Mouse (Mus musculus) liver, embryonic 13.5 days (tissue): ENCODE results near the gene Nrip1. TPM values are rescaled to one million over a fixed set of nuclear protein-coding genes. Genes with fewer than 3 reads are reported as not detected.

Experiments
- ATAC-seq: fragments of 200-750 bp; cut with Nextera tagmentation; 2 replicates; pipeline ENCODE4 v1.8.0; 2017; ENCODE audit warnings: low read depth, mild to moderate bottlenecking, moderate number of reproducible peaks, moderate library complexity
- DNase-seq: peaks from one replicate; pipeline ENCODE4 v3.0.0; 2022
- H3K27ac ChIP-seq: fragments of 300-500 bp; sonication (generic); 2 replicates; pipeline ENCODE4 v1.5.1; 2015; ENCODE audit warnings: moderate library complexity, mild to moderate bottlenecking, inconsistent platforms
- H3K27me3 ChIP-seq: fragments of 300-500 bp; sonication (generic); 2 replicates; pipeline ENCODE4 v1.6.1; 2015; ENCODE audit warnings: mild to moderate bottlenecking, inconsistent platforms
- H3K36me3 ChIP-seq: fragments of 300-500 bp; sonication (generic); 2 replicates; pipeline ENCODE4 v1.6.1; 2015; ENCODE audit warnings: mild to moderate bottlenecking, inconsistent platforms
- H3K4me1 ChIP-seq: fragments of 300-500 bp; sonication (generic); replicated peaks from 2 replicates; pipeline ENCODE4 v1.6.1; 2015; ENCODE audit warnings: inconsistent platforms
- H3K4me2 ChIP-seq: fragments of 300-500 bp; sonication (generic); 2 replicates; pipeline ENCODE4 v1.6.1; 2015; ENCODE audit warnings: inconsistent platforms, mild to moderate bottlenecking, moderate library complexity
- H3K4me3 ChIP-seq: fragments of 300-500 bp; sonication (generic); replicated peaks from 2 replicates; pipeline ENCODE4 v1.5.1; 2015; ENCODE audit warnings: mild to moderate bottlenecking, inconsistent platforms
- H3K9ac ChIP-seq: fragments of 300-500 bp; sonication (generic); 2 replicates; pipeline ENCODE4 v1.6.1; 2015; ENCODE audit warnings: mild to moderate bottlenecking, inconsistent platforms
- H3K9me3 ChIP-seq: fragments of 300-500 bp; sonication (generic); replicated peaks from 2 replicates; pipeline ENCODE4 v1.6.1; 2016; ENCODE audit warnings: inconsistent platforms
- WGBS: fragments of 180-500 bp; shearing (Covaris S2); methylation state at CpG from one replicate; pipeline ENCODE4 v1.1.7; 2015; ENCODE audit not compliant: insufficient replicate concordance; 5-methylcytosine and 5-hydroxymethylcytosine counted together
- polyA plus RNA-seq: library from polyadenylated mRNA; unstranded; fragments of >200 nt; fragmentation: Nextera tagmentation; extraction: Ambion mirVana; gene quantifications from 2 replicates; pipeline ENCODE4 v1.2.1, GENCODE M21; 2015

Gene Nrip1
- polyA plus RNA-seq, result 20.2 and 20.4 TPM in 2 replicates

GRCm38 (mm10) chr16:76373671-76374091 lies at the start of gene Nrip1:
TSS of gene Nrip1 (minus strand) at chr16:76373827.
- WGBS, result 1% methylated on average over 9 of the region's 9 CpGs
- peak within 1 kb of the TSS; percentile 94 for H3K4me2 ChIP-seq
- peak within 1 kb of the TSS; percentile 100 for H3K9ac ChIP-seq
- no peaks in the 10 kb centered on the region for H3K9me3 ChIP-seq
- ATAC-seq (no peak), DNase-seq (peak; percentile 25)
- H3K4me3 ChIP-seq, result peak within 1 kb of the TSS; percentile 96
- H3K4me1 ChIP-seq, result peaks cover 36% of the 10 kb centered on the region
- H3K36me3 ChIP-seq, result peaks cover 1% of the 10 kb centered on the region; the same call in 1 of the 2 replicates
- peak within 1 kb of the TSS; percentile 95 for H3K27ac ChIP-seq
- no peaks in the 10 kb centered on the region for H3K27me3 ChIP-seq

- H3K9ac ChIP-seq, result no peak overlapping the region
These were observed 48.9 kb upstream of the Nrip1 start for GRCm38 (mm10) chr16:76422531-76422930.

GRCm38 (mm10) chr16:76419849-76420248 lies 46.2 kb upstream of the Nrip1 start:
- WGBS, result 54% methylated on average over 8 of the region's 8 CpGs
- no peak for DNase-seq
- H3K4me3 ChIP-seq, result no peak overlapping the region
- H3K4me2 ChIP-seq, result no peak overlapping the region
- no peak overlapping the region for H3K27ac ChIP-seq
- no peaks in the 10 kb centered on the region for H3K27me3 ChIP-seq
- no peak overlapping the region for H3K9ac ChIP-seq
- ATAC-seq, result no peak
- H3K9me3 ChIP-seq, result no peaks in the 10 kb centered on the region
- H3K36me3 ChIP-seq, result no peaks in the 10 kb centered on the region
- H3K4me1 ChIP-seq, result no peaks in the 10 kb centered on the region

More at GRCm38 (mm10) chr16:76422531-76422930, 48.9 kb upstream of the Nrip1 start:
- no peak overlapping the region for H3K27ac ChIP-seq
- H3K4me3 ChIP-seq, result no peak overlapping the region
- DNase-seq, result no peak
- H3K9me3 ChIP-seq, result no peaks in the 10 kb centered on the region
- no peaks in the 10 kb centered on the region for H3K36me3 ChIP-seq
- no peaks in the 10 kb centered on the region for H3K4me1 ChIP-seq
- 53% methylated on average over 1 of the region's 1 CpGs for WGBS
- ATAC-seq, result no peak
- H3K4me2 ChIP-seq, result no peak overlapping the region
- no peaks in the 10 kb centered on the region for H3K27me3 ChIP-seq

GRCm38 (mm10) chr16:76416477-76416876 lies 42.9 kb upstream of the Nrip1 start:
- no peaks in the 10 kb centered on the region for H3K27me3 ChIP-seq
- H3K36me3 ChIP-seq, result no peaks in the 10 kb centered on the region
- ATAC-seq (no peak), DNase-seq (no peak)
- no peak overlapping the region for H3K4me2 ChIP-seq
- H3K9ac ChIP-seq, result no peak overlapping the region
- no peak overlapping the region for H3K4me3 ChIP-seq
- no peaks in the 10 kb centered on the region for H3K4me1 ChIP-seq
- no peaks in the 10 kb centered on the region for H3K9me3 ChIP-seq
- H3K27ac ChIP-seq, result no peak overlapping the region
- WGBS, result 79% methylated on average over 2 of the region's 2 CpGs

GRCm38 (mm10) chr16:76416060-76416438 lies 42.4 kb upstream of the Nrip1 start:
- no peaks in the 10 kb centered on the region for H3K4me1 ChIP-seq
- no peaks in the 10 kb centered on the region for H3K9me3 ChIP-seq
- ATAC-seq, result no peak
- no peak for DNase-seq
- no peak overlapping the region for H3K9ac ChIP-seq
- H3K27ac ChIP-seq, result no peak overlapping the region
- no peak overlapping the region for H3K4me3 ChIP-seq
- no peak overlapping the region for H3K4me2 ChIP-seq
- 66% methylated on average over 5 of the region's 5 CpGs for WGBS
- H3K36me3 ChIP-seq, result no peaks in the 10 kb centered on the region
- no peaks in the 10 kb centered on the region for H3K27me3 ChIP-seq

GRCm38 (mm10) chr16:76415407-76416059 lies 41.9 kb upstream of the Nrip1 start:
- Histone ChIP-seq H3K36me3 (no peaks in the 10 kb centered on the region), H3K4me2 (no peak overlapping the region), H3K9ac (no peak overlapping the region), H3K27ac (no peak overlapping the region), H3K4me3 (no peak overlapping the region), H3K9me3 (no peaks in the 10 kb centered on the region), H3K27me3 (no peaks in the 10 kb centered on the region), H3K4me1 (no peaks in the 10 kb centered on the region)
- WGBS, result 73% methylated on average over 9 of the region's 9 CpGs
- DNase-seq (no peak), ATAC-seq (no peak)

GRCm38 (mm10) chr16:76414528-76414927 lies 40.9 kb upstream of the Nrip1 start:
- no peaks in the 10 kb centered on the region for H3K36me3 ChIP-seq
- no peak overlapping the region for H3K9ac ChIP-seq
- H3K4me1 ChIP-seq, result no peaks in the 10 kb centered on the region
- H3K27me3 ChIP-seq, result no peaks in the 10 kb centered on the region
- WGBS, result 72% methylated on average over 5 of the region's 5 CpGs
- no peaks in the 10 kb centered on the region for H3K9me3 ChIP-seq
- ATAC-seq (no peak), DNase-seq (no peak)
- H3K4me2 ChIP-seq, result no peak overlapping the region
- H3K4me3 ChIP-seq, result no peak overlapping the region
- H3K27ac ChIP-seq, result no peak overlapping the region

- Histone ChIP-seq H3K36me3 (no peaks in the 10 kb centered on the region), H3K27me3 (no peaks in the 10 kb centered on the region), H3K4me3 (no peak overlapping the region), H3K9ac (no peak overlapping the region), H3K9me3 (no peaks in the 10 kb centered on the region), H3K4me2 (no peak overlapping the region), H3K27ac (no peak overlapping the region), H3K4me1 (no peaks in the 10 kb centered on the region)
- DNase-seq (no peak), ATAC-seq (no peak)
- 84% methylated on average over 8 of the region's 8 CpGs for WGBS
These were observed 40.0 kb upstream of the Nrip1 start for GRCm38 (mm10) chr16:76413581-76413980.

GRCm38 (mm10) chr16:76409355-76409722 lies 35.7 kb upstream of the Nrip1 start:
- Histone ChIP-seq H3K9me3 (no peaks in the 10 kb centered on the region), H3K4me2 (no peak overlapping the region), H3K27me3 (no peaks in the 10 kb centered on the region), H3K27ac (no peak overlapping the region), H3K36me3 (no peaks in the 10 kb centered on the region), H3K4me3 (no peak overlapping the region), H3K9ac (no peak overlapping the region), H3K4me1 (no peaks in the 10 kb centered on the region; the same call in 1 of the 2 replicates)
- 24% methylated on average over 1 of the region's 1 CpGs for WGBS
- no peak for DNase-seq
- ATAC-seq, result no peak

GRCm38 (mm10) chr16:76408696-76409354 lies 35.2 kb upstream of the Nrip1 start:
- DNase-seq (no peak), ATAC-seq (peak; percentile 29; the same call in 1 of the 2 replicates)
- Histone ChIP-seq H3K9ac (no peak overlapping the region), H3K4me3 (no peak overlapping the region), H3K4me1 (no peaks in the 10 kb centered on the region; the same call in 1 of the 2 replicates), H3K27me3 (no peaks in the 10 kb centered on the region), H3K9me3 (no peaks in the 10 kb centered on the region), H3K27ac (no peak overlapping the region), H3K4me2 (no peak overlapping the region), H3K36me3 (no peaks in the 10 kb centered on the region)
- WGBS, result 53% methylated on average over 4 of the region's 4 CpGs

- no peaks in the 10 kb centered on the region; the same call in 1 of the 2 replicates for H3K4me1 ChIP-seq
- H3K27ac ChIP-seq, result no peak overlapping the region
- no peak for DNase-seq
- H3K9ac ChIP-seq, result no peak overlapping the region
- 70% methylated on average over 8 of the region's 8 CpGs for WGBS
- H3K36me3 ChIP-seq, result no peaks in the 10 kb centered on the region
- no peak overlapping the region for H3K4me2 ChIP-seq
- H3K9me3 ChIP-seq, result no peaks in the 10 kb centered on the region
- H3K4me3 ChIP-seq, result no peak overlapping the region
- no peaks in the 10 kb centered on the region for H3K27me3 ChIP-seq
- ATAC-seq, result no peak
These were observed 34.6 kb upstream of the Nrip1 start for GRCm38 (mm10) chr16:76408241-76408640.
